Mouse (Mus musculus): ENCODE results near the gene Etnk1. TPM values are rescaled to one million over a fixed set of nuclear protein-coding genes. Genes with fewer than 3 reads are reported as not detected.
A peak's percentile ranks its signal among the peaks of the same experiment; 100 is the strongest.
"Not testable (repeated sequence)": the region's sequence is repeated elsewhere in the genome, so short reads cannot be mapped to it uniquely, and the experiment has no call there.

The Etnk1 gene
- 100 to 1,000 TPM; 142 to 157 TPM for total RNA-seq (2021)
- long read RNA-seq, full-length matches to known transcripts, result 15 of 25 reads
- long read RNA-seq, partial matches to known transcripts, result 10 of 25 reads
- long read RNA-seq, other reads (novel, unspliced or antisense), result 0 of 25 reads

GRCm38 (mm10) chr6:143166452-143167357 is at the start of gene Etnk1:
Gene Etnk1 (plus strand): TSS chr6:143167221.
- peak; percentile 100 for DNase-seq (ENCODE audit: low spot score in 2 of 2)

- DNase-seq (ENCODE audit: low spot score in 2 of 2), result no peak
These were observed 47.7 kb upstream of the Etnk1 start for GRCm38 (mm10) chr6:143119325-143119724.

- DNase-seq (ENCODE audit: low spot score in 2 of 2), result no peak
These were observed 41.3 kb upstream of the Etnk1 start for GRCm38 (mm10) chr6:143125721-143126120.

- no peak for DNase-seq (ENCODE audit: low spot score in 2 of 2)
These were observed 37.6 kb upstream of the Etnk1 start for GRCm38 (mm10) chr6:143129466-143129865.

GRCm38 (mm10) chr6:143129952-143130351 is 37.1 kb upstream of the Etnk1 start:
- no peak for DNase-seq (ENCODE audit: low spot score in 2 of 2)

- DNase-seq (ENCODE audit: low spot score in 2 of 2), result no peak
These were observed 36.6 kb upstream of the Etnk1 start for GRCm38 (mm10) chr6:143130411-143130810.

GRCm38 (mm10) chr6:143131895-143132652 is 34.9 kb upstream of the Etnk1 start:
- DNase-seq (ENCODE audit: low spot score in 2 of 2), result no peak

- no peak for DNase-seq (ENCODE audit: low spot score in 2 of 2)
These were observed 33.9 kb upstream of the Etnk1 start for GRCm38 (mm10) chr6:143133150-143133549.

GRCm38 (mm10) chr6:143135097-143135496 is 31.9 kb upstream of the Etnk1 start:
- DNase-seq (ENCODE audit: low spot score in 2 of 2), result no peak

GRCm38 (mm10) chr6:143136688-143137087 is 30.3 kb upstream of the Etnk1 start:
- DNase-seq (ENCODE audit: low spot score in 2 of 2), result no peak

- no peak for DNase-seq (ENCODE audit: low spot score in 2 of 2)
These were observed 29.7 kb upstream of the Etnk1 start for GRCm38 (mm10) chr6:143137341-143137740.

GRCm38 (mm10) chr6:143139417-143139816 is 27.6 kb upstream of the Etnk1 start:
- no peak for DNase-seq (ENCODE audit: low spot score in 2 of 2)

GRCm38 (mm10) chr6:143140884-143141283 is 26.1 kb upstream of the Etnk1 start:
- DNase-seq (ENCODE audit: low spot score in 2 of 2), result no peak

- not testable (repeated sequence) for DNase-seq (ENCODE audit: low spot score in 2 of 2)
These were observed 25.1 kb upstream of the Etnk1 start for GRCm38 (mm10) chr6:143141624-143142592.

GRCm38 (mm10) chr6:143142861-143143260 is 24.2 kb upstream of the Etnk1 start:
- no peak for DNase-seq (ENCODE audit: low spot score in 2 of 2)

GRCm38 (mm10) chr6:143143321-143143720 is 23.7 kb upstream of the Etnk1 start:
- DNase-seq (ENCODE audit: low spot score in 2 of 2), result no peak

GRCm38 (mm10) chr6:143143775-143144273 is 23.2 kb upstream of the Etnk1 start:
- peak; percentile 17 to 18 for DNase-seq (ENCODE audit: low spot score in 2 of 2)

- DNase-seq (ENCODE audit: low spot score in 2 of 2), result no peak
These were observed 22.5 kb upstream of the Etnk1 start for GRCm38 (mm10) chr6:143144556-143144955.

- DNase-seq (ENCODE audit: low spot score in 2 of 2), result no peak
These were observed 22.0 kb upstream of the Etnk1 start for GRCm38 (mm10) chr6:143145051-143145450.

- no peak for DNase-seq (ENCODE audit: low spot score in 2 of 2)
These were observed 20.3 kb upstream of the Etnk1 start for GRCm38 (mm10) chr6:143146756-143147155.

Data from layer of hippocampus, postnatal 10 days (tissue).